Mouse (Mus musculus) liver, postnatal 0 days (tissue): Measurements from ENCODE around the gene Strip1.

Source experiments
- CTCF ChIP-seq: sonication (generic); IDR thresholded peaks from 2 replicates; pipeline ENCODE4 v1.5.1; 2016; ENCODE audit warnings: antibody characterized with exemption, low read depth
- EP300 ChIP-seq: IDR thresholded peaks from 2 replicates; pipeline ENCODE4 v1.6.1; 2016; ENCODE audit warnings: antibody characterized with exemption, low read depth, mild to moderate bottlenecking

- TF ChIP-seq CTCF, result no peak
- TF ChIP-seq EP300, result no peak
These were observed 15.5 kb upstream of the Strip1 start for GRCm38 (mm10) chr3:107646947-107647346.
